Mouse (Mus musculus) stomach, postnatal 0 days (tissue): ENCODE results near the gene Tbc1d5.

ENCODE experiments used
- CTCF ChIP-seq: IDR thresholded peaks from 2 replicates; pipeline ENCODE4 v1.5.1; 2016; ENCODE audit warnings: antibody characterized with exemption, low read depth, mild to moderate bottlenecking, moderate library complexity
- EP300 ChIP-seq: optimal IDR thresholded peaks from 2 replicates; pipeline ENCODE3; 2016; ENCODE audit warnings: antibody characterized with exemption

DNA sequence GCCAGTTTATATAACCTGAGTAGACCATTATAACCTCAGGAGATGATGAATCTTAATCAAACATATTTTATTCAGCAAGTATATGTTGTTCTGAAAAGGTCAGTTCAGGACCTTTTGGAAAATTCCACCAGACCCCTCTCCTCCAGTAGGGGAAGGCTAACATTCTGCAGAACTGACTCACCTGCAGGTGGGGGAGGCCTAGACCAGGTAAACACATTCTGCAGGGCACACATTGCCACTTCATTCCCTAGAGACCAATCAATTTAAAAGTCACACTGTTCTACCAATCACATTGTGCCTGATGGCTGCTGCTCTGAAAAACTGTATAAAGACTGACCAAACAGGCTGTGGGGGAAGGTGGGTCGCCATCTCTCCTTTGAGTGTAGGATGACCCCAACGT is 452.9 kb downstream of the Tbc1d5 start:
- no peak for TF ChIP-seq CTCF
- no peak for TF ChIP-seq EP300
